Comparison of ENCODE assay signal across 8 mouse cellular contexts in the genomic region with DNA sequence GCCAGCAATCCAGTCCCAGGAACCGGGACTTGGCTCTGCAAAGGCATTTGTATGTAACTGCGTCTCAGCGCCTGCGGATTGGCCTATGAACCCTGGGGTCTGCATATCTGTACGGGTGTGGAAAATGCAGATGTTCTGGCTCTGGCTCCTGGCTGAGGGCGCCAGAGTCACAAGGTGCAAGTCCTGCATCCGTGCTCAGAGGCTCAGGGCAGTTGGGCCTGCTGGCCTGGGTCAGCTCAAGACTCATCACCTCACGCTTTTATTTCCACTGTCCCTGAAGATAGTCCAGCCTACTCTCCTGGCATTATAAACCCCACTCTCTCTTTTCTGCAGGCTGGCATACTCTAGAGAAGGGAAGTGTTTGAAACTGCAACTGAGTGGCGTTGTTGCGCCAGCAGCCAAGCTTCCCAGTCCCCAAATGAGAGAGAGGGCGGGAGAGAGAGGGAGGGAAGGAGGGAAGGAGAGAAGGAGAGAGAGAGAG. TPM values are rescaled to one million over a fixed set of nuclear protein-coding genes. Genes with fewer than 3 reads are reported as not detected.
DNase-seq lines count a peak whose midpoint lies in the region; ATAC-seq and TF ChIP-seq lines count a peak whose summit lies in the region.

No protein-coding gene starts in this region.

- ATAC-seq in lung, embryonic 16.5 days (ENCODE audit: low read depth): peak; percentile 21; the same call in 1 of the 2 replicates
- peak; percentile 19; the same call in 1 of the 2 replicates for ATAC-seq in heart, embryonic 12.5 days (ENCODE audit: insufficient number of reproducible peaks, low FRiP score)
- ATAC-seq in kidney, postnatal 0 days (replicated peaks; ENCODE audit: low FRiP score, low read depth): peak; percentile 15
- no peak for ATAC-seq in liver, embryonic 15.5 days (ENCODE audit: insufficient read depth)
- peak; percentile 25; the same call in 1 of the 2 replicates for ATAC-seq in stomach, embryonic 16.5 days (ENCODE audit: insufficient read depth, low FRiP score)

- peaks cover 25% of the 10 kb centered on the region for H3K4me1 ChIP-seq in lung, embryonic 16.5 days (replicated peaks; ENCODE audit: control insufficient read depth, insufficient read depth, low read length)
- H3K4me1 ChIP-seq in cortical plate, adult 2 months (ENCODE audit: control insufficient read depth, insufficient read depth, low read length): no peaks in the 10 kb centered on the region
- H3K4me1 ChIP-seq in heart, embryonic 12.5 days (replicated peaks): peaks cover 23% of the 10 kb centered on the region
- peaks cover 10% of the 10 kb centered on the region; the same call in 1 of the 2 replicates for H3K4me1 ChIP-seq in kidney, postnatal 0 days (replicated peaks; ENCODE audit: insufficient read depth, low read length)
- peaks cover 5% of the 10 kb centered on the region; the same call in 1 of the 2 replicates for H3K4me1 ChIP-seq in liver, embryonic 15.5 days (replicated peaks)
- peaks cover 28% of the 10 kb centered on the region for H3K4me1 ChIP-seq in stomach, embryonic 16.5 days (ENCODE audit: control insufficient read depth, insufficient read depth, low read length)

- peak overlapping the region; percentile 76 for H3K4me3 ChIP-seq in lung, embryonic 16.5 days (ENCODE audit: low read length)
- H3K4me3 ChIP-seq in cortical plate, adult 2 months (ENCODE audit: insufficient read depth, low read length): peak overlapping the region; percentile 6
- H3K4me3 ChIP-seq in heart, embryonic 12.5 days: peak overlapping the region; percentile 96
- peak overlapping the region; percentile 80 for H3K4me3 ChIP-seq in kidney, postnatal 0 days (replicated peaks; ENCODE audit: low read depth, low read length)
- H3K4me3 ChIP-seq in liver, embryonic 15.5 days (replicated peaks): no peak overlapping the region
- peak overlapping the region; percentile 80 for H3K4me3 ChIP-seq in stomach, embryonic 16.5 days (replicated peaks; ENCODE audit: low read length)

- peaks cover 66% of the 10 kb centered on the region for H3K27me3 ChIP-seq in lung, embryonic 16.5 days (ENCODE audit: control insufficient read depth, insufficient read depth, low read depth, low read length)
- peaks cover 49% of the 10 kb centered on the region for H3K27me3 ChIP-seq in heart, embryonic 12.5 days (replicated peaks)
- peaks cover 35% of the 10 kb centered on the region for H3K27me3 ChIP-seq in kidney, postnatal 0 days (ENCODE audit: insufficient read depth, low read length)
- peaks cover 93% of the 10 kb centered on the region for H3K27me3 ChIP-seq in liver, embryonic 15.5 days
- H3K27me3 ChIP-seq in stomach, embryonic 16.5 days (ENCODE audit: control insufficient read depth, insufficient read depth, low read length): peaks cover 31% of the 10 kb centered on the region

- TF ChIP-seq POLR2A in cortical plate, adult 2 months (IDR thresholded peaks at IDR 0.05; ENCODE audit: extremely low read depth, insufficient read depth, low read length): no peak

- WGBS in lung, embryonic 16.5 days: under 1% methylated on average over 11 of the region's 11 CpGs
- under 1% methylated on average over 10 of the region's 11 CpGs for WGBS in heart, embryonic 12.5 days
- under 1% methylated on average over 10 of the region's 11 CpGs for WGBS in kidney, postnatal 0 days
- 2% methylated on average over 11 of the region's 11 CpGs for WGBS in liver, embryonic 15.5 days (ENCODE audit: insufficient replicate concordance)
- 2% methylated on average over 11 of the region's 11 CpGs for WGBS in stomach, embryonic 16.5 days

- no peak for DNase-seq in lung, postnatal 14 days
- peak; percentile 49 for DNase-seq in kidney, postnatal 0 days (ENCODE audit: low spot score)
- no peak for DNase-seq in lung, postnatal 36 days

- peak; percentile 22; the same call in 1 of the 2 replicates for TF ChIP-seq CTCF in cortical plate, adult 2 months (IDR thresholded peaks at IDR 0.05; ENCODE audit: extremely low read depth, insufficient read depth, low read length)
- no peak for TF ChIP-seq CTCF in kidney, postnatal 0 days (IDR thresholded peaks at IDR 0.05; ENCODE audit: low read depth)

- peak overlapping the region; percentile 99 for H3K4me2 ChIP-seq in lung, embryonic 16.5 days (ENCODE audit: low read depth, low read length)
- H3K4me2 ChIP-seq in heart, embryonic 12.5 days: peak overlapping the region; percentile 96
- H3K4me2 ChIP-seq in kidney, postnatal 0 days (ENCODE audit: low read length): peak overlapping the region; percentile 96
- H3K4me2 ChIP-seq in liver, embryonic 15.5 days: peak overlapping the region; percentile 70
- peak overlapping the region; percentile 84 for H3K4me2 ChIP-seq in stomach, embryonic 16.5 days (ENCODE audit: low read depth, low read length)

- no peak overlapping the region for H3K9ac ChIP-seq in lung, embryonic 16.5 days (ENCODE audit: low read length)
- H3K9ac ChIP-seq in heart, embryonic 12.5 days: peak overlapping the region; percentile 93; the same call in 1 of the 2 replicates
- no peak overlapping the region for H3K9ac ChIP-seq in kidney, postnatal 0 days (ENCODE audit: low read depth, low read length)
- no peak overlapping the region for H3K9ac ChIP-seq in liver, embryonic 15.5 days
- no peak overlapping the region for H3K9ac ChIP-seq in stomach, embryonic 16.5 days (ENCODE audit: low read length)

- H3K36me3 ChIP-seq in lung, embryonic 16.5 days (ENCODE audit: control insufficient read depth, insufficient read depth, low read length): no peaks in the 10 kb centered on the region
- H3K36me3 ChIP-seq in heart, embryonic 12.5 days: no peaks in the 10 kb centered on the region
- H3K36me3 ChIP-seq in kidney, postnatal 0 days (ENCODE audit: insufficient read depth, low read length): no peaks in the 10 kb centered on the region
- H3K36me3 ChIP-seq in liver, embryonic 15.5 days (replicated peaks): no peaks in the 10 kb centered on the region
- no peaks in the 10 kb centered on the region for H3K36me3 ChIP-seq in stomach, embryonic 16.5 days (ENCODE audit: control insufficient read depth, insufficient read depth, low read length)

- no peaks in the 10 kb centered on the region for H3K9me3 ChIP-seq in lung, embryonic 16.5 days (ENCODE audit: control insufficient read depth, low read length)
- H3K9me3 ChIP-seq in heart, embryonic 12.5 days (replicated peaks): no peaks in the 10 kb centered on the region
- no peaks in the 10 kb centered on the region for H3K9me3 ChIP-seq in kidney, postnatal 0 days (replicated peaks; ENCODE audit: low read length)
- no peaks in the 10 kb centered on the region for H3K9me3 ChIP-seq in liver, embryonic 15.5 days (replicated peaks)
- H3K9me3 ChIP-seq in stomach, embryonic 16.5 days (replicated peaks; ENCODE audit: control insufficient read depth, low read length): no peaks in the 10 kb centered on the region

- H3K27ac ChIP-seq in lung, embryonic 16.5 days (ENCODE audit: low read length): no peak overlapping the region
- H3K27ac ChIP-seq in cortical plate, adult 2 months (ENCODE audit: insufficient read depth, low read length): no peak overlapping the region; the same call in 1 of the 2 replicates
- no peak overlapping the region for H3K27ac ChIP-seq in heart, embryonic 12.5 days (ENCODE audit: poor library complexity, severe bottlenecking)
- no peak overlapping the region for H3K27ac ChIP-seq in kidney, postnatal 0 days
- no peak overlapping the region for H3K27ac ChIP-seq in liver, embryonic 15.5 days (replicated peaks)
- no peak overlapping the region for H3K27ac ChIP-seq in stomach, embryonic 16.5 days (ENCODE audit: low read length)

RNA-seq across cellular contexts. Expression of gene Npas3, which starts 3.3 kb away (rescaled TPM):
- polyA plus RNA-seq in lung, embryonic 16.5 days (2015; fragmentation: Nextera tagmentation; extraction: Ambion mirVana): 0.28 and 0.64 TPM in 2 replicates
- polyA plus RNA-seq in cortical plate, adult 2 months (2012; rRNA removed): 7.9 and 8.6 TPM in 2 replicates
- polyA plus RNA-seq in heart, embryonic 12.5 days (2016; fragmentation: Nextera tagmentation; extraction: Ambion mirVana): 1.8 and 1.9 TPM in 2 replicates
- 1.2 and 2.1 TPM in 2 replicates for polyA plus RNA-seq in kidney, postnatal 0 days (2015; fragmentation: Nextera tagmentation; extraction: Ambion mirVana)
- polyA plus RNA-seq in liver, embryonic 15.5 days (2015; fragmentation: Nextera tagmentation; extraction: Ambion mirVana): 0.10 and 0.33 TPM in 2 replicates
- 1.2 and 1.8 TPM in 2 replicates for polyA plus RNA-seq in stomach, embryonic 16.5 days (2015; fragmentation: Nextera tagmentation; extraction: Ambion mirVana)
